11 mouse cellular contexts compared by ENCODE assay signal in the genomic region with DNA sequence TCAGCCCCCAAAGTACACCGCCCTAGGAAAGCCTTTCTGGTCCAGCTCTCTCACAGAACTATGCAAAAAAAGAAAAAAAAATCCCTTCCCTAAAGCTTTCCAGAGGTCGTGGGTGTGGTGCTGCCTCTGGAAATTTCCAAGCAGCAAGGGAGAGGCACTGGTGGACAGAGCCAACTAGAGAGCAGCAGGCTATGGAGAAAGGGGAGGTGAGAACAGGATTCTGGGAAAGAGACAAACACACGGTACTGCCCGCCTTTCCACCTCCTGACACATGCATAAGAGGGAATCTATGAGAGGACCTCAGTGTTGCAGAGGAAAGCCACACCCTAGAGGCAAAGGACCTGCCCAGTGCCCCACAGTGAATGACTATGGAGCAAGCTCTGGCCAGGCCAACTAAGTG.
DNase-seq lines count a peak whose midpoint lies in the region; ATAC-seq and TF ChIP-seq lines count a peak whose summit lies in the region.
"Had no signal": no experiment of that assay in that cellular context is flagged by ENCODE, and none has a peak within 500 bp of the region (broad histone marks: within the 10 kb centered on the region; RNA-seq: fewer than 3 reads in every experiment).

No protein-coding gene starts in this region.

- DNase-seq in left cerebral cortex, adult 2 months (ENCODE audit: extremely low spot score in 1 of 2, low spot score in 2 of 2), result no peak
- DNase-seq in left cerebral cortex, postnatal 4 days, result no peak
- DNase-seq in brain, adult 2 months (ENCODE audit: low read depth, low spot score), result peak; percentile 53
- DNase-seq in heart, adult 8-10 months (ENCODE audit: low spot score), result peak; percentile 63
- peak; percentile 22 for DNase-seq in lung, postnatal 14 days
- DNase-seq in left cerebral cortex, adult 8-10 months (ENCODE audit: low spot score in 2 of 2), result no peak
- DNase-seq in cerebellum, postnatal 25 days, result no peak
- DNase-seq: cerebellum, postnatal 14 days; kidney, adult 9 months had no signal

- no peak overlapping the region for H3K4me3 ChIP-seq in left cerebral cortex, adult 2 months
- H3K4me3 ChIP-seq: hindbrain, embryonic 12.5 days had no signal

- TF ChIP-seq CTCF in left cerebral cortex, adult 2 months (IDR thresholded peaks at IDR 0.05), result no peak

- ATAC-seq in erythroblast, adult 5-6 weeks (replicated peaks; ENCODE audit: low FRiP score, poor library complexity, severe bottlenecking), result no peak

- intact Hi-C loops in left cerebral cortex, adult 2 months (cut with DNase I), result no loop called here
- intact Hi-C loops in left cerebral cortex, postnatal 4 days (cut with DNase I), result no loop called here

- H3K27ac ChIP-seq in left cerebral cortex, adult 2 months, result peak overlapping the region; percentile 45; the same call in 1 of the 2 replicates
- H3K27ac ChIP-seq: hindbrain, embryonic 12.5 days had no signal

Comparison
In these comparisons a context has a peak if more than half of its experiments do, and no peak if none do; other contexts are left out.
1. DNase-seq: peak in brain, adult 2 months (single experiment), heart, adult 8-10 months (single experiment) and lung, postnatal 14 days (single experiment); none in left cerebral cortex, adult 2 months (0 of 2), left cerebral cortex, postnatal 4 days (single experiment), left cerebral cortex, adult 8-10 months (0 of 2) and cerebellum, postnatal 25 days (0 of 2).